19 mouse cellular contexts compared by ENCODE assay signal in the genomic region with DNA sequence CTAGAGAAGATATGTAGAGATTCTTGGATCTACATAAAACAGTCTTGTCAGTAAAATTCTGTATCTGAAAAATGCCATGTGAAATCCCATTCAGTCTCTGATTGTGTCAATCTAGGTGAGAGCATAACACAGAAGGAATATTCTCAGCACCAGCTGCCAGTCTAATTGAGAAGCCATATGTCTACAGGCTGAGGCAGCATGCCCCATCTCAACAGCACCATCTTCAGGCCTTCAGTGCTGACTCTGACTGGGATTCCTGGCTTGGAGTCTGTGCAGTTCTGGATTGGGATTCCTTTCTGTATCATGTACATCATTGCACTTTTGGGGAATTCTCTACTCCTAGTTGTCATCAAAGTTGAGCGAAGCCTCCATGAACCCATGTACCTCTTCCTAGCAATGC. TPM values are rescaled to one million over a fixed set of nuclear protein-coding genes. Genes with fewer than 3 reads are reported as not detected.
"Had no signal": no experiment of that assay in that cellular context is flagged by ENCODE, and none has a peak within 500 bp of the region (broad histone marks: within the 10 kb centered on the region; RNA-seq: fewer than 3 reads in every experiment).

No protein-coding gene starts in this region.

RNA-seq across cellular contexts. Expression of gene Olfr243, which starts 1.9 kb away (rescaled TPM):
- total RNA-seq: megakaryocyte progenitor cell, adult 5-6 weeks; midbrain, postnatal 0 days; monocyte, adult 5-6 weeks had no signal
- polyA plus RNA-seq: lung, adult 2 months; lung, embryonic 15.5 days; lung, postnatal 0 days; macrophage; midbrain, embryonic 11.5 days; midbrain, embryonic 13.5 days; midbrain, embryonic 15.5 days; midbrain, postnatal 0 days; neural tube, embryonic 12.5 days; neural tube, embryonic 14.5 days; spleen, adult 2 months; stomach, embryonic 15.5 days; stomach, postnatal 0 days; testis, adult 2 months; thymus, adult 2 months; urinary bladder, adult 2 months had no signal

RNA-seq across cellular contexts. Expression of gene Olfr628, which starts 13.8 kb away (rescaled TPM):
- total RNA-seq: megakaryocyte progenitor cell, adult 5-6 weeks; midbrain, postnatal 0 days; monocyte, adult 5-6 weeks; neutrophil, adult 5-6 weeks had no signal
- polyA plus RNA-seq: lung, adult 2 months; lung, embryonic 15.5 days; lung, postnatal 0 days; macrophage; midbrain, embryonic 11.5 days; midbrain, embryonic 13.5 days; midbrain, embryonic 15.5 days; midbrain, postnatal 0 days; neural tube, embryonic 12.5 days; neural tube, embryonic 14.5 days; spleen, adult 2 months; stomach, embryonic 15.5 days; stomach, postnatal 0 days; testis, adult 2 months; thymus, adult 2 months; urinary bladder, adult 2 months had no signal

RNA-seq across cellular contexts. Expression of gene Olfr629, which starts 28.3 kb away (rescaled TPM):
- total RNA-seq: megakaryocyte progenitor cell, adult 5-6 weeks; midbrain, postnatal 0 days; monocyte, adult 5-6 weeks; neutrophil, adult 5-6 weeks had no signal
- polyA plus RNA-seq: lung, adult 2 months; lung, embryonic 15.5 days; lung, postnatal 0 days; macrophage; midbrain, embryonic 11.5 days; midbrain, embryonic 13.5 days; midbrain, embryonic 15.5 days; midbrain, postnatal 0 days; neural tube, embryonic 12.5 days; neural tube, embryonic 14.5 days; spleen, adult 2 months; stomach, embryonic 15.5 days; stomach, postnatal 0 days; testis, adult 2 months; thymus, adult 2 months; urinary bladder, adult 2 months had no signal

RNA-seq across cellular contexts. Expression of gene Olfr625-ps1, which starts 33.9 kb away (rescaled TPM):
- total RNA-seq: megakaryocyte progenitor cell, adult 5-6 weeks; midbrain, postnatal 0 days; monocyte, adult 5-6 weeks; neutrophil, adult 5-6 weeks had no signal
- polyA plus RNA-seq: lung, adult 2 months; lung, embryonic 15.5 days; lung, postnatal 0 days; macrophage; midbrain, embryonic 11.5 days; midbrain, embryonic 13.5 days; midbrain, embryonic 15.5 days; midbrain, postnatal 0 days; neural tube, embryonic 12.5 days; neural tube, embryonic 14.5 days; spleen, adult 2 months; stomach, embryonic 15.5 days; stomach, postnatal 0 days; testis, adult 2 months; thymus, adult 2 months; urinary bladder, adult 2 months had no signal

RNA-seq across cellular contexts. Expression of gene Olfr630, which starts 40.7 kb away (rescaled TPM):
- total RNA-seq: megakaryocyte progenitor cell, adult 5-6 weeks; midbrain, postnatal 0 days; monocyte, adult 5-6 weeks; neutrophil, adult 5-6 weeks had no signal
- polyA plus RNA-seq: lung, adult 2 months; lung, embryonic 15.5 days; lung, postnatal 0 days; macrophage; midbrain, embryonic 11.5 days; midbrain, embryonic 13.5 days; midbrain, embryonic 15.5 days; midbrain, postnatal 0 days; neural tube, embryonic 12.5 days; neural tube, embryonic 14.5 days; spleen, adult 2 months; stomach, embryonic 15.5 days; stomach, postnatal 0 days; testis, adult 2 months; thymus, adult 2 months; urinary bladder, adult 2 months had no signal
